In genomic region chr2:93451219-93451938, GRCm38 (mm10) we compare ENCODE assay signal across 12 mouse cellular contexts. TPM values are rescaled to one million over a fixed set of nuclear protein-coding genes. Genes with fewer than 3 reads are reported as not detected.
DNase-seq lines count a peak whose midpoint lies in the region; ATAC-seq and TF ChIP-seq lines count a peak whose summit lies in the region.
"Had no signal": no experiment of that assay in that cellular context is flagged by ENCODE, and none has a peak within 500 bp of the region (broad histone marks: within the 10 kb centered on the region; RNA-seq: fewer than 3 reads in every experiment).

No protein-coding gene starts in this region.

- DNase-seq in lung, embryonic 14.5 days, result no peak
- no peak for DNase-seq in lung, postnatal 10 days
- DNase-seq in embryonic facial prominence, embryonic 14.5 days (ENCODE audit: low spot score), result peak; percentile 80
- DNase-seq in kidney, postnatal 25 days, result peak; percentile 47 to 78
- peak; percentile 31 to 57 for DNase-seq in natural killer cell, adult 2 months (ENCODE audit: low spot score in 2 of 2)
- DNase-seq in testis, postnatal 14 days (ENCODE audit: low spot score), result no peak
- no peak for DNase-seq in right cerebral cortex, postnatal 10 days (ENCODE audit: low spot score in 2 of 2)
- no peak for DNase-seq in right cerebral cortex, adult 2 months (ENCODE audit: low spot score in 2 of 2)
- DNase-seq: cerebellum, adult 11-12 months; thymus, postnatal 4 days had no signal

- no peak for ATAC-seq in lung, embryonic 14.5 days (ENCODE audit: insufficient read depth)
- ATAC-seq in embryonic facial prominence, embryonic 14.5 days (ENCODE audit: low read depth), result peak; percentile 51
- ATAC-seq: hindbrain, embryonic 16.5 days had no signal

- TF ChIP-seq CTCF in lung, embryonic 14.5 days (IDR thresholded peaks at IDR 0.05; ENCODE audit: low read depth), result no peak

- no peaks in the 10 kb centered on the region for H3K36me3 ChIP-seq in lung, embryonic 14.5 days (ENCODE audit: insufficient read depth)
- H3K36me3 ChIP-seq in embryonic facial prominence, embryonic 14.5 days (ENCODE audit: control insufficient read depth, insufficient read depth, low read length), result no peaks in the 10 kb centered on the region
- H3K36me3 ChIP-seq: neural tube, embryonic 13.5 days had no signal

- no peak overlapping the region for H3K4me2 ChIP-seq in lung, embryonic 14.5 days
- no peak overlapping the region for H3K4me2 ChIP-seq in embryonic facial prominence, embryonic 14.5 days (ENCODE audit: low read depth, low read length)
- H3K4me2 ChIP-seq: neural tube, embryonic 13.5 days had no signal

- no peak overlapping the region for H3K4me3 ChIP-seq in lung, embryonic 14.5 days (ENCODE audit: low read depth, low read length)
- H3K4me3 ChIP-seq in embryonic facial prominence, embryonic 14.5 days (ENCODE audit: low read depth, low read length), result no peak overlapping the region
- H3K4me3 ChIP-seq: neural tube, embryonic 13.5 days had no signal

- H3K4me1 ChIP-seq in lung, embryonic 14.5 days (ENCODE audit: insufficient read depth), result peaks cover 14% of the 10 kb centered on the region
- peaks cover 15% of the 10 kb centered on the region; the same call in 1 of the 2 replicates for H3K4me1 ChIP-seq in embryonic facial prominence, embryonic 14.5 days (ENCODE audit: control insufficient read depth, insufficient read depth, low read length)

- no peaks in the 10 kb centered on the region for H3K27me3 ChIP-seq in lung, embryonic 14.5 days (ENCODE audit: insufficient read depth, low read length)
- no peaks in the 10 kb centered on the region for H3K27me3 ChIP-seq in embryonic facial prominence, embryonic 14.5 days (replicated peaks; ENCODE audit: control insufficient read depth, insufficient read depth, low read length)
- H3K27me3 ChIP-seq: neural tube, embryonic 13.5 days had no signal

- H3K9ac ChIP-seq in lung, embryonic 14.5 days, result no peak overlapping the region
- no peak overlapping the region for H3K9ac ChIP-seq in embryonic facial prominence, embryonic 14.5 days (ENCODE audit: low read depth, low read length)
- H3K9ac ChIP-seq: neural tube, embryonic 13.5 days had no signal

- H3K9me3 ChIP-seq in lung, embryonic 14.5 days (ENCODE audit: low read depth, low read length), result no peaks in the 10 kb centered on the region
- no peaks in the 10 kb centered on the region for H3K9me3 ChIP-seq in embryonic facial prominence, embryonic 14.5 days (ENCODE audit: control insufficient read depth, low read length)
- H3K9me3 ChIP-seq: neural tube, embryonic 13.5 days had no signal

- H3K27ac ChIP-seq in lung, embryonic 14.5 days (ENCODE audit: low read depth), result peak overlapping the region; percentile 38; the same call in 1 of the 2 replicates
- peak overlapping the region; percentile 3; the same call in 1 of the 2 replicates for H3K27ac ChIP-seq in embryonic facial prominence, embryonic 14.5 days (replicated peaks; ENCODE audit: low read depth, low read length)
- H3K27ac ChIP-seq: neural tube, embryonic 13.5 days had no signal

- WGBS in lung, embryonic 14.5 days, result 45% methylated on average over 6 of the region's 6 CpGs
- 30% methylated on average over 5 of the region's 6 CpGs for WGBS in embryonic facial prominence, embryonic 14.5 days

RNA-seq across cellular contexts. Expression of gene Cd82, which starts 11.6 kb away (rescaled TPM):
- polyA plus RNA-seq in lung, embryonic 14.5 days (2014; fragmentation: Nextera tagmentation; extraction: Ambion mirVana), result 21.7 and 22.2 TPM in 2 replicates
- 46.0 and 46.9 TPM in 2 replicates for polyA plus RNA-seq in embryonic facial prominence, embryonic 14.5 days (2014; fragmentation: Nextera tagmentation; extraction: Ambion mirVana)

Comparison
In these comparisons a context has a peak if more than half of its experiments do, and no peak if none do; other contexts are left out.
1. DNase-seq: peak in embryonic facial prominence, embryonic 14.5 days (single experiment), kidney, postnatal 25 days (2 of 2) and natural killer cell, adult 2 months (2 of 2); none in lung, embryonic 14.5 days (single experiment), lung, postnatal 10 days (single experiment), testis, postnatal 14 days (single experiment), right cerebral cortex, postnatal 10 days (0 of 2) and right cerebral cortex, adult 2 months (0 of 2).